Mouse (Mus musculus) embryo, embryonic 10 days (tissue): ENCODE data around the gene Slc35b4.
A peak's percentile ranks its signal among the peaks of the same experiment; 100 is the strongest.

Experiments used
- DNase-seq: peaks from one replicate; pipeline ENCODE4 v3.0.0-alpha.2; 2015; ENCODE audit warnings: low spot score

Gene Slc35b4

DNA sequence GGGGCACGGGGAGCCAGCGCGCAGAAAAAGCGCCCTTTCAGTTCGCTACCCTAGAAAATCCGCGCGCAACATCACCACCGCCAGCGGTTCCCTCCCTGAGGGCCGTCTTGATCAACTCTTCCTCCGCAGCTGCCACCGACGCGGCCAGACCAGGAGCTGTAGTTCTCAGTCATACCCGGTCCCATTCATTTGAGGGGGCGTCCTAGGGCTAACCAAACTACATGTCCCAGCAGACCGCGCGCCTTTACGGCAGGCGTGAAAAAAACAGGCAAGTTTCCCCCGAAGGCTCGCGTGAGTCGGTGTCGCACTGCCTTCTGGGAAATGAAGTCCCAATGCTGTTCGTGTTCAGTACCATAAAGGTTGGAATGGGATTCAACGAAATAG is at the start of gene Slc35b4:
Gene Slc35b4 (minus strand): TSS at position 248 of the 384 bp plus-strand sequence.
- DNase-seq, result peak; percentile 99

DNA sequence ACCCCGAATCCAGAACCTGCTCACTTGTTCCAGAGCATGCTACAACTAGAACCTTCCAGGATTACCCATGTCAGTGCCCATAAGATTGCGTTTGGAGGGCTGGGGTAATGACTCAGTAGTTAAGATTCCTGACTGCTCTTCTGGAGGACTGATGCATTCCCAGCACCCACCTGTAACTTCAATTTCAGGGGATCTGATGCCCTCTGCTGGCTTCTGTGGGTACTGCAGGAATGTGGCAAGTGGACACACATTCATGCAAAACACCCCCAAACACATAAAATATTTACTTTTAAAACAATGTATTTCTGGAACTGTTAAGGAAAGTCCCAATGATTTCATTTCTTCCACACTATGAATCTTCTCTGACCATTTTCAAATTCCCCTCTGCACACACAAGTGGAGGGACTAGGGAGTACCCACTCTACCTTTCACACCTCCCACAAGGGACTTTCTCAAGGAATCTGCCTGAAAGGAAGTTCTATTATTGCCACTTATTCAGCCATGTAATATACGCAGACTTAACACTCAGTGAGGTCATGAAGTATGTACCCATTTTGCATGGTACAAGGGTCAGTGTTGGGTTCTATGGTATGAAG is 48.2 kb upstream of the Slc35b4 start:
- no peak for DNase-seq

DNA sequence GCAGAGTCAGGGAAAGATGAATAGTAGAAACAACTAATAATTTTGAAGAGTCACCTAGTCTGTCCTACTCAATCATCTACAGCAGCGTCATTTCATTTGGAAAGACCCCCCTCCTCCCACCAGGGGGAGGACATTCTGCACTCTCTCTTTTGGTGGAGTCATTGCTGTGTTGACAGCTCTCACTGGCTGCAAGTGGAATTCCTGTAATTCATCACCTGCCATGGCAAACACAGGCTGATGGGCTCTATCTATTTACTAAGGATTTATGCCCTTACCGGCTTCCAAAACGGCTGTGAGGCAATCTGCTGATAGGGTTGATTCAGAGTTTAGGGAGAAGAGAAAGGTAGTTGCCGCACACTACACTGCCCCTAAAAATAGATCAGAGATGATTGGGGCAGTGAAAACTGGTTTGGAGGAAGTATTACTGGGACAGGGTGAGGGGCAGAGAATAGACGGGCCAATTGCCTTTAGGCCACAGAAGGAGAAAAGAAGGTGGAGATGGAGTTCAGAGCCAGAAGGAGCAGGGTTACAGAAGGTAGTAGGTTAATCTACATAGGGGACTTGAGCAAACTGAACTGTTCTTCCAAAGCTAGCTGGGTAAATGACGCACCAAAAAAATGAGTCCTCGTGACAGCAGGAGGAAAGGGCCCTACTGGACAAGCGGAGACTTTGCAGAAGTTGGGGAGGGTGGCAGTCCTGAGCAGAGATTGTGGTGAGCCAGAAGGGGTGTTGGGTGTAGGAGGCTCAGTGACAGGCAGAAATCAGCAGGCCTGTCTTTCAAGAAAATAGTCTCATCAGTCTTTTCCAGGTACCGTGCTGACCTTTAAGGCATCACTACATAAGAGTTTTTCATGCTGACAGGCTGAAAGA is 39.8 kb upstream of the Slc35b4 start:
- DNase-seq, result no peak

DNA sequence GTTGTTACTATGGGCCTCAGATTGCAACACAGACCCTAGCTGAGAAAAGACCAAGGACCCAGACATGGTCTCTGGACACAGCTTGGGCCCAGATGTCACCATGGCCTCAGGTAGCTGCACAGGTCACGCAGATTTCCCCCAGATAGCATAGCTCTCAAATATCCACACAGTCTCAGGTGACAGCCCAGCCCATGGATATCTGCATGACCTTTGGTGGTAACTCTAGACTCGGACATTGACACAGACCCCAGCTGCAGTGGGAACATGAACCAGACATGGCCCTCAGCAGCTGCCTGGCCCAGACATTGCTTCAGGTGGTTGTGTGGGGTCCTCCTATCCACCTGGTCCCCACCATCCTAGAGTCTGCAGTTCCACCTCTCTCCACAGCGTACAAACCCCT is 28.8 kb upstream of the Slc35b4 start:
- DNase-seq, result no peak

- DNase-seq, result peak; percentile 23
These were observed 28.2 kb upstream of the Slc35b4 start for GRCm38 (mm10) chr6:34204971-34205572.

GRCm38 (mm10) chr6:34203503-34203902 is 26.6 kb upstream of the Slc35b4 start:
- no peak for DNase-seq

DNA sequence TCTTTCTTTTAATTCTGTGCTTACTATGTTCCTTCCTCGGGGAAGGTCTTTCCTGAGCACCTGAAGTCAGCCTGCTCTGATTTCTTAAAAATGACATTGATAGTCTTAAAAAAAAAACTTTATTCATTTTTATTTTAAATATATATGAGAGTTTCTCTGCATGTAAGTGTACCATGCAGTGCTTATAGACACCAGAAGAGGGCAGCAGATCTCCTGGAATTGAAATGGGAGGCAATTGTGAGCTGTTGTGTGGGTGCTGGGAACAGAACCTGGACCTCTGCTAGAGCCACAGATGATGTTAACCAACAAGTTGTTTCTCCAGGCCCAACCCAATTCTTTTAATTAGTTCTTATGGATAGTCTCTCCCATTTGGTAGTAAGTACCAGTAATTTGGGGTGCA is 18.1 kb upstream of the Slc35b4 start:
- no peak for DNase-seq

GRCm38 (mm10) chr6:34193708-34194475 is 17.0 kb upstream of the Slc35b4 start:
- DNase-seq, result peak; percentile 86

- no peak for DNase-seq
These were observed 14.5 kb upstream of the Slc35b4 start for GRCm38 (mm10) chr6:34191401-34191800.

DNA sequence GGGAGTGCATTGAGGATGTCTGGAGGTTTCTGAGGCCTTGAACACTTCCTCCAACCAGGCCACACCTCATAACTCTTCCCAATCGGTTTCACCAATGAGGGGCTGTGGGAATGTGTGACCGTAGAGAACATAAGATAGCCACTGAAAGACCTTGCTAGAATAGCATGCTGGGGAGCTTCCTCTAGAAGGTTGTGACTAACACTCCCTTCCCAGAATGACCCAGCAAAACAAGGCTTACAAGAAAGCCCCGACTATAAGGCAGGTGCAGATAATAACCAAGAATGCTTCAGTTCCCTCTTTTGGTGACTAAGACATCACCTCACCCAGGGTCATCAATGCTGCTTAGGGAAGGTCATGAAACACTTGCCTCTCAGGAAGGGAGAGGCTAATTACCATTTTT is 12.6 kb upstream of the Slc35b4 start:
- DNase-seq, result no peak

DNA sequence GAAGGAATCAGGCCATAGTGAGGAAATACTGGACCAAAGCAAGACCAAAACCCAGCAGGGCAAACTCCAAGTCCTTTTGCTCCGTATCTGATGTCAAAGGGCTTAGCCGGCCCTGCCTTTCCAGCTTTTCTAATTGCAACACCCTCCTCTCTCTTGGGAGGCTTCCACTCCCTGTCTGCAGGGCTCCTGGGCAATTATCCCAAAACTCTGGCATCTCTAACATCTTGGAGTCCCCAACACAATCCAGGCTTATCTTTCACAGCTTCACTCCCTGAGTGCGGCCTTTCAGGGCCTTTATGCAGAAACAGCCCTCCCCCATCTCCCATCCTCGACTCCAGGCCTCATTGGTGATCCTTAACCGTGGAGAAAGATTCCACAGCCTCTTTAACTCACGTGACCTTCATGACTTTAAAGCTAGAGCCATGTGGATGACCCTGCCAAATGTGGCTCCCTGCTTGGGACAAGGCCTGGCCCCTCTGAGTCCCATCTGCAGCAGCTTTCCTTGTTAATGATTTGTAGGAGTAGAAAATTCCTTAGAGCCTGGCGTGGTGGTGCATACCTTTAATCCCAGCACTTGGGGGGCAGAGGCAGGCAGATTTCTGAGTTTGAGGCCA is 11.2 kb upstream of the Slc35b4 start:
- no peak for DNase-seq

DNA sequence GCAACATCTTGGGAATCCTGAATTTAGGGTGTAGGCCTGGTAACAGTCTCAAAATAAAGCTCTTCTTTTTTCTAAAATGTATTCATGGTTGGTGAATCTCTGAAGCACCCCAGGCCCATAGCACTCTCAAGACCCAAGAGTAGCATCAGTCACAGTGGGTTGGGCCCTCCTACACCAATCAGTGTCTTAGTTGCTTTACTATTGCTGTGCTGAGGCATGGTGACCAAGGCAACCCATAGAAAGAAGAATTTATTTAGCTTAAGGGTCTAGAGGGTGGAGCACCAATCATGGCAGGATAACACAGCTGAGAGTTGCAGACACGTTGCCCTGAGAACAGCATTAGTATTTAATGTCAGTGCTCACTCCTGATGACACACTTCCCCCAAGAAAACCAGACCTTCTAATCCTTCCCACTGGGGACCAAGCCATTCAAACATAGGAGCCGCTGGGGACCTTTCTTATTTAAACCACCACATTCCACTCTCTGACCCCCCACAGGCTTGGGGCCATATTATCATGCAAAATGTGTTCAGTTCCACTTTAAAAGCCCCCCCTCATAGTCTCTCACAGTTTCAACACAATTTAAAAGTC is 10.5 kb upstream of the Slc35b4 start:
- DNase-seq, result peak; percentile 9

- no peak for DNase-seq
These were observed 6.4 kb upstream of the Slc35b4 start for GRCm38 (mm10) chr6:34183326-34183725.

DNA sequence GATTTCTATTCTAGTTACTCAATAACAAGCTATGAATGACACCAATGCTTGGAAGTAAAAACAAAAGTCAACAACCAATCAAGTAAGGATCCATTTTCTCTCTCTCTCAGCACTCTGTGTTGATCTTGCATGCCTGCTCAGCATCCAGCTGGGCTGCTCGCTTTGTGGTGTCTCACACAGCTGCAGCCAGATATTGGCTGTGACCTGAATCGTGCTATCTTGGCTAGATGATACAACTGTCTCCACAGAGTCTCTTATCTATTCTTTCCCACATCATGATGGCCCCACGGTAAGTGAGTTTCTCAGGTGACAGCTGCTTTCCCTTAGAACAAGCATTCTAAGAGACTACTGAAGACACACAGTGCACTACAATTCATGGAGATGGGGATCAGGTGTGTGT is 5.0 kb upstream of the Slc35b4 start:
- no peak for DNase-seq

GRCm38 (mm10) chr6:34179911-34180310 is 3.0 kb upstream of the Slc35b4 start:
- no peak for DNase-seq

- DNase-seq, result no peak
These were observed 2.1 kb upstream of the Slc35b4 start for GRCm38 (mm10) chr6:34179007-34179406.

GRCm38 (mm10) chr6:34176111-34176863 is 624 bp downstream of the Slc35b4 start:
- DNase-seq, result peak; percentile 47

DNA sequence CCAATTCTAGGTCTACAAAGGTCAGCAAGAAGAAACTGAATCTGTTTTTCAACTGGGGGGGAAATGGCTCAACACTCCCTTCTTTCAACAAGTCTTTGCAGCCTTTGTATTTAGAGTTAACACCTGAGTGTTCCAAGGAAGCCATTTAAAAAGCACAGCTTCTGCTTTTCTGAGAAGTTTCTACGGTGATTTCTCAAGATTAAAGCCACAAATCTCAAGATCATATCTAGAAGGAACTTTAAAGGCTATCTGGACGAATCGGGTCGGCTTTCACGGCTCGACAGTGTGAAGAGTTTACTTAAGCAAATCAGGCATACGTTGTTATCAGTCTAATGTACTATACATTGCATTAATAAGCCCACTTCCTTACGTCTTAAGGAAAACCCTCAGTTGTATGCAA is 2.2 kb downstream of the Slc35b4 start:
- no peak for DNase-seq

DNA sequence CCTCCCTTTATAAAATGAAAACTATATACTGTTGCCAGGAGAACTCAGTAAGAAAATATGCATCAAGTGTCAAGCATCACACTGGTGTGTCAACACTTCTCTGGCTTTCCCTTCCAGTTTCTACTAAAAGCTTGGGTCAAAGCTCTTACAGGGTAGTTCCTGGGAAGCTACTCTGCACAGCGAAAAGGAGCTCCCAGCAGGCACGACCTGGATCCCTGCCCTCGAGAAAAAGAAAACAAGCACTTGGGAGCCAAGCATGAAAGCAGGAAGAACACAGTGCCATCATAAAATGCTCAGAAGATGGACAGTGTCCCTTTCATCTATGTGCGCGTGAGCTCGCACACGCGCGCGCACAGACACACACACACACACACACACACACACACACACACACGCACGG is 3.7 kb downstream of the Slc35b4 start:
- no peak for DNase-seq

- DNase-seq, result no peak
These were observed 5.0 kb downstream of the Slc35b4 start for GRCm38 (mm10) chr6:34171748-34172457.
